Mouse (Mus musculus) left cerebral cortex, adult 2 months (tissue): ENCODE results near the gene Pde8a. TPM values are rescaled to one million over a fixed set of nuclear protein-coding genes. Genes with fewer than 3 reads are reported as not detected.
"Not testable (repeated sequence)": the region's sequence is repeated elsewhere in the genome, so short reads cannot be mapped to it uniquely, and the experiment has no call there.

Source experiments
- DNase-seq, 2 experiments: peaks; one replicate each; pipeline ENCODE4 v3.0.0; 2021 to 2022; ENCODE audit warnings: low spot score in 2 of 2, mixed read lengths in 1 of 2; ENCODE audit errors: extremely low spot score in 1 of 2
- H3K27ac ChIP-seq: fragments of 200-600 bp; 2 replicates; pipeline ENCODE4 v1.8.1; 2022
- H3K4me3 ChIP-seq: fragments of 200-600 bp; 2 replicates; pipeline ENCODE4 v1.8.1; 2022
- CTCF ChIP-seq: fragments of 200-600 bp; IDR thresholded peaks from 2 replicates; pipeline ENCODE4 v1.8.1; 2022; ENCODE audit warnings: antibody characterized with exemption, mild to moderate bottlenecking, moderate library complexity
- intact Hi-C: fragments of 180-260 bp; cut with DNase I; formaldehyde crosslinking; loops from one replicate; pipeline ENCODE4 v1.15.1; 2025
- total RNA-seq, 2 experiments: library from RNA; stranded (reverse); gene quantifications; 2 replicates each; pipeline ENCODE4 v1.2.3; 2021

Gene Pde8a
- total RNA-seq, 2 experiments from 2014 or later, result 6.1 to 6.2 TPM

GRCm38 (mm10) chr7:81189180-81189579 lies 24.2 kb upstream of the Pde8a start:
- intact Hi-C loops, result no loop called here
- no peak for TF ChIP-seq CTCF

DNA sequence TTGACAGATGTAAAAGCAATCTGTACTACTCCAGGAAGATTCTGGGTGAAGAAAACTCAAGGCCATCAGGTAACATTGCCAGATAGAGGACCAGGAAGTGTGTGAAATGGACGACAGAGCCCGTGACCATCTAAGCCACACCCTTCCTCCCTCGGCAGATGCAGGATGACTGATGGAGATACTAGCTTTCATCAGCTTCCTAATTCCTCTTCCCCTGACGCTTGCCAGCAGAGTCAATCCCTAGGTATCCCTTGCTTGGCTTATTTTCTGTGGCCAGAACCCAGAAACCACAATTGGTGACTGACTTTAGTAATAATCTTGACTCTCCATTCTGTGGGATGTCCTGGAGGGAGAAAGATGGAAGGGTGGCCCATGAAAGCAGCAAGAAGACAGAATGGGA lies 17.9 kb upstream of the Pde8a start:
- Histone ChIP-seq H3K27ac (no peak overlapping the region), H3K4me3 (no peak overlapping the region)
- intact Hi-C loops, result no loop called here
- no peak for DNase-seq
- TF ChIP-seq CTCF, result no peak

More at GRCm38 (mm10) chr7:81189180-81189579, 24.2 kb upstream of the Pde8a start:
- Histone ChIP-seq H3K4me3 (no peak overlapping the region), H3K27ac (no peak overlapping the region)
- no peak for DNase-seq

- Histone ChIP-seq H3K4me3 (no peak overlapping the region), H3K27ac (no peak overlapping the region)
- no peak for DNase-seq
- no peak for TF ChIP-seq CTCF
- intact Hi-C loops, result no loop called here
Observed at GRCm38 (mm10) chr7:81196796-81197195, 16.6 kb upstream of the Pde8a start.

DNA sequence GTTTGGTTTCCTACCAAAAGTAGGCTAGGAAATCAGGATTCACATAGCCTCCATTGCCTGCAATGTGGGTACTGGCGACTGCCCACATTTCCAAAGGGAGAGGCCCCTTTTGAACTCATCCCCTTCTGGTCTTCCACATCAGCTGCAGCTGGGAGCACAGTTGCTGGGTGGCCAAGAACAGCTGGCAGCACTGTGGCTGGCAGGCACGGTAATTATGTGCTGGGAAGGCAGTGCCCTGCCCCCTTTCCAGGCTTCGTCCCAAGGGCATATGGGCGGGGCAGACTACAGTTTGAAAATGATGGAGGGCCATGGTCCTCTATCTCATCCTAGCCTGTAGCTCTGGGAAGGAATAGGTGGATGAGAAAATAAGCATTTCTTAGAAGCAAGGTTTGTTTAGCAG lies 14.9 kb upstream of the Pde8a start:
- TF ChIP-seq CTCF, result no peak
- no peak overlapping the region for H3K4me3 ChIP-seq
- no peak for DNase-seq
- intact Hi-C loops, result no loop called here
- H3K27ac ChIP-seq, result no peak overlapping the region

- Histone ChIP-seq H3K27ac (no peak overlapping the region), H3K4me3 (no peak overlapping the region)
- intact Hi-C loops, result no loop called here
- TF ChIP-seq CTCF, result no peak
- no peak for DNase-seq
Observed at GRCm38 (mm10) chr7:81199109-81199508, 14.3 kb upstream of the Pde8a start.

- no peak overlapping the region for H3K27ac ChIP-seq
- TF ChIP-seq CTCF, result no peak
- no peak overlapping the region for H3K4me3 ChIP-seq
- intact Hi-C loops, result no loop called here
- DNase-seq, result no peak
Observed at GRCm38 (mm10) chr7:81199757-81200156, 13.6 kb upstream of the Pde8a start.

DNA sequence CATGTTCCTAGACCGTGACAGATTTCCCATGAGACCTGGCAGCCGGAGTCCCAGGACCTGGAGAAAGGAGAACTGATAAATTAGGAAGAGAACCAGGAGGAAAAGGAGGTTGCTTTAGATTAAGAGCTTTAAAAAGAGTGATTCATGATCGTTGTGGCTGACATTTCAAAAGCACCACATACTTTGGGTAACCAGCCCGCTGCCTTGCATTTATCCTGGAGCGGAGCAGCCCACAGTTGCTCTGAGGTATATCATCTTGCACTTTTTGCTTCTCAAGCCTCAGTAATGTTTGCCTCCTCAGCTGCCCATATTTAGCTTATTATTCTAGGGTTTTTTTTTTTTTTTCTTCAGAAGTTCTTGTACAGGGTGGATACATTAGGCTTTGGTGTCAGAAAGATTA lies 11.0 kb upstream of the Pde8a start:
- intact Hi-C loops, result no loop called here

DNA sequence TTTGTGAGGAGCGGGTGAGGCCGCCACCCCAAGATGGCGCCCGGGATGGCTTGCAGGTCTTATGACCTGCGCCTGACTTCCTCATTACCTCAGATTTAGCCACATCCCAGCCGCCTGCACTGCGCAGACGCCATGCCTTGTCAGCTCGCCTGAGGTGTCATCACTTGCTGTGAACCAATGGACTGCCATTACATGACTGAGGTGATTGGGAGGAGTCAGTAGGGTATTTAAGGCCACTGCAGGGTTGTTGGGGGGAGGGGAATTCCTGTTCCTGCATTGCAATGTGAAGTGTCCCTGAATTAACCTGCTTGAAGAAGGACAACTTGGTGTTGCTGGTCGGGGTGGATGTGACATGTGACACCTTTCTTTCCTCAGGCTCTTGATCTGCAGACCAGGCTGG lies 9.8 kb upstream of the Pde8a start:
- intact Hi-C loops, H3K4me3 ChIP-seq: not testable (repeated sequence)

More for the DNA sequence above, 11.0 kb upstream of the Pde8a start:
- no peak for TF ChIP-seq CTCF
- DNase-seq, result no peak
- H3K27ac ChIP-seq, result no peak overlapping the region
- H3K4me3 ChIP-seq, result no peak overlapping the region

DNA sequence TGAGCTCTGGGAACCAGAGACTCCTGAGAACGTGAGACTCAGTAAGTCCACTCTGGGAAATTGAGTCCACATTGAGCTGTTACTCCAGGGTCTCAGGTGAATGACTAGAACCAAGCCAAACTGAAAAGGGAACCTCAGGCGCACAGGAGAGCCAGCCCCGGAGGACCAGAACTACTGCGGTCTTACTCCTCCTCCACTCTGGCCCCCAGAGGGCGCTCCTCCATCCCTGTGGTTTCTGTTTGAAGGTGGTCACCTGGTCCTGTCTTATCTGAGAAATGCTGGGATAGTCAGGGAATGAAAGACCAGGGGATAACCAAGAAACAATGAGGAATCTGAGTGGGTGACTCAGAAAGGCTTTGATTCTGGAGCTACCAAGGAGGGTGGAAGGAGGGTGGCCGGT lies 4.5 kb upstream of the Pde8a start:
- intact Hi-C loops, result loop anchor here (2.0 kb wide), 1 partner anchor 134 kb away; no protein-coding TSS in a partner anchor
- H3K4me3 ChIP-seq, result no peak overlapping the region
- TF ChIP-seq CTCF, result peak; percentile 77
- H3K27ac ChIP-seq, result no peak overlapping the region
- peak; percentile 41 to 51 for DNase-seq

More for the DNA sequence above, 9.8 kb upstream of the Pde8a start:
- DNase-seq, H3K27ac ChIP-seq: not testable (repeated sequence)

DNA sequence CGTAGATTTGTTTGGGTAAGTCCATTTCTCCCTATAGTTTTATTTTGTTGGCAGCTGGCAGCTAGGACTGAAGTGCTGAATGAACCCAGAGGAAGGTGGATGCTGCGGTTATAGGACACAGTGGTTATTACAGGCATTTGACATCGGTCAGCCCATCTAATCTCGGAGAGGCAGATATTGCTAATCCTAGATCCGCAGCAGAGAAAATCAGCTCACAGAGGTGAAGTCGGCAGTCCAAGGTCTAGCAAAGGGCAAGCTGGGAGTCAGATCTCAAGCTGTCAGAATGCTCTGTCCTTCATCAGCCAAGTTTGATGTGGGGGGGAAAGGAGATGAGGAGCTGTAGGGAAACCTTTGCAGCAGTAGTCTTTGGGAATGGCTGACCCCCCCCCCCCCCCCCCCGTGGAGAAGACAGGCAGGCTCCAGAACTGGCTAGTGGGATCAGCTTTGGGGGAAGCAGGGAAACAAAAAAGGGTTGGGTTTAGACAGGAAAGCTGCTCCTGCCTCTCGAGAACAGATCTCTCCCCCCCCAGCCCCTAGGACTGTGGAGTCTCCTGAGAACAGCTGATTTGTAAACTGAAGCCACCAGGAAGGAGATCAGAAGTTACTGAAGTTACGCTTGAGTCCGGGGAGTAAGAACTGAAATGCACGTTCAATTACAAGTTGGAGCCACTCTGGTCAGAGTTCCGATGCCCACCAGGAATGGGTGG lies 3.3 kb upstream of the Pde8a start:
- no peak for DNase-seq
- H3K4me3 ChIP-seq, result no peak overlapping the region
- H3K27ac ChIP-seq, result no peak overlapping the region
- intact Hi-C loops, result loop anchor here (2.0 to 5.0 kb wide), 2 partner anchors 92 to 133 kb away; no protein-coding TSS in a partner anchor
- no peak for TF ChIP-seq CTCF

- intact Hi-C loops, result loop anchor here (5.0 kb wide), 1 partner anchor 91 kb away; no protein-coding TSS in a partner anchor
- peak overlapping the region; percentile 83 for H3K27ac ChIP-seq
- H3K4me3 ChIP-seq, result no peak overlapping the region; the same call in 1 of the 2 replicates
- DNase-seq, result no peak
- no peak for TF ChIP-seq CTCF
Observed at GRCm38 (mm10) chr7:81211760-81212159, 1.6 kb upstream of the Pde8a start.

DNA sequence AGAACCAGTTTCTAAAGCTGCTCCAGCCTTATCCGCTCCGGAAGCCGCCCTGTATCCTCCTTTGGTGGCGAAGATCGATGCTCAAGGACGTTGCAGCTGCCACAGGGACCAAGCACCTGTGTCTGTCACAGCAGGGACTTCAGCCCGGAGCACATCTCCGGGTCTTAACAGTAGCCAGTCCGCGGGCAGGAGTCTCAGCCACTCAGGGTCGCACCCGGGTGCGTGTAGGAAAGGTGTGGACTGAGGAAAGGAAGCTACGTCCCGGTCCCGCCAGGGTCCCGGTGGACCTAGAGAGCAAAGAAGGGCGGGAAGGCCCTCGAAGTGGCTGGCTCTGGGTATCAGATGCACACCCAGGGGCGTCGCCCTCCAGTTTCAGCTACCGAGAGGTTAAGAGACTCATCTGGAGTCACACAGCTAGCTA lies 1.1 kb upstream of the Pde8a start:
- intact Hi-C loops, result loop anchor here (5.0 kb wide), 1 partner anchor 90 kb away; no protein-coding TSS in a partner anchor
- Histone ChIP-seq H3K27ac (peak overlapping the region; percentile 83), H3K4me3 (peak overlapping the region; percentile 49)
- peak in 1 of 2 experiments; percentile 23 for DNase-seq
- TF ChIP-seq CTCF, result no peak
